Mouse (Mus musculus) forebrain, embryonic 14.5 days (tissue): ENCODE measurements around the gene Zfp612. TPM values are rescaled to one million over a fixed set of nuclear protein-coding genes. Genes with fewer than 3 reads are reported as not detected.
"Not testable (repeated sequence)": the region's sequence is repeated elsewhere in the genome, so short reads cannot be mapped to it uniquely, and the experiment has no call there.

Experiments
- ATAC-seq: fragments of 200-750 bp; cut with Nextera tagmentation; 2 replicates; pipeline ENCODE4 v1.8.0; 2017; ENCODE audit warnings: mild to moderate bottlenecking, moderate library complexity
- DNase-seq: peaks from one replicate; pipeline ENCODE4 v3.0.0-alpha.2; 2015; ENCODE audit warnings: low spot score
- H3K27ac ChIP-seq: fragments of 300-500 bp; sonication (generic); 2 replicates; pipeline ENCODE4 v1.5.1; 2014; ENCODE audit warnings: low read depth, mild to moderate bottlenecking, control low read depth, low read length, moderate library complexity
- H3K27me3 ChIP-seq: fragments of 300-500 bp; sonication (generic); replicated peaks from 2 replicates; pipeline ENCODE4 v1.6.1; 2014; ENCODE audit warnings: low read length, control low read depth, mixed read lengths; ENCODE audit not compliant: control insufficient read depth, insufficient read depth
- H3K36me3 ChIP-seq: fragments of 300-500 bp; sonication (generic); 2 replicates; pipeline ENCODE4 v1.6.1; 2014; ENCODE audit warnings: low read length, control low read depth; ENCODE audit not compliant: control insufficient read depth, insufficient read depth
- H3K4me1 ChIP-seq: fragments of 300-500 bp; sonication (generic); 2 replicates; pipeline ENCODE4 v1.6.1; 2014; ENCODE audit warnings: antibody characterized with exemption, low read length, control low read depth; ENCODE audit not compliant: control insufficient read depth, insufficient read depth
- H3K4me2 ChIP-seq: fragments of 300-500 bp; sonication (generic); 2 replicates; pipeline ENCODE4 v1.6.1; 2014; ENCODE audit warnings: mild to moderate bottlenecking, control low read depth, low read length
- H3K4me3 ChIP-seq: fragments of 300-500 bp; sonication (generic); 2 replicates; pipeline ENCODE4 v1.5.1; 2014; ENCODE audit warnings: low read depth, low read length, control low read depth
- H3K9ac ChIP-seq: fragments of 300-500 bp; sonication (generic); 2 replicates; pipeline ENCODE4 v1.6.1; 2014; ENCODE audit warnings: mild to moderate bottlenecking, low read length, control low read depth, moderate library complexity
- H3K9me3 ChIP-seq: fragments of 300-500 bp; sonication (generic); replicated peaks from 2 replicates; pipeline ENCODE4 v1.6.1; 2016; ENCODE audit warnings: low read length, control low read depth, mixed read lengths; ENCODE audit not compliant: control insufficient read depth
- WGBS: fragments of 180-500 bp; shearing (Covaris S2); extraction: QIAGEN DNeasy Blood & Tissue Kit; methylation state at CpG from one replicate; pipeline ENCODE4 v1.1.7; 2014; 5-methylcytosine and 5-hydroxymethylcytosine counted together
- polyA plus RNA-seq: library from polyadenylated mRNA; unstranded; fragments of >200 nt; fragmentation: Nextera tagmentation; extraction: Ambion mirVana; gene quantifications from 2 replicates; pipeline ENCODE4 v1.2.1, GENCODE M21; 2014

The Zfp612 gene
- 16.4 and 17.4 TPM in 2 replicates for polyA plus RNA-seq

- Histone ChIP-seq H3K9ac (peak within 1 kb of the TSS; percentile 73), H3K36me3 (peaks cover 19% of the 10 kb centered on the region; the same call in 1 of the 2 replicates), H3K9me3 (no peaks in the 10 kb centered on the region), H3K27ac (no peak within 1 kb of the TSS), H3K4me3 (peak within 1 kb of the TSS; percentile 65), H3K4me2 (peak within 1 kb of the TSS; percentile 79), H3K27me3 (no peaks in the 10 kb centered on the region), H3K4me1 (peaks cover 2% of the 10 kb centered on the region; the same call in 1 of the 2 replicates)
- WGBS: 5% methylated on average over 54 of the region's 54 CpGs
- ATAC-seq: peak; percentile 98
- DNase-seq: peak; percentile 75
Observed at GRCm38 (mm10) chr8:110079282-110080221, at the start of gene Zfp612. Gene Zfp612, plus strand, starts transcription at chr8:110079746.

DNA sequence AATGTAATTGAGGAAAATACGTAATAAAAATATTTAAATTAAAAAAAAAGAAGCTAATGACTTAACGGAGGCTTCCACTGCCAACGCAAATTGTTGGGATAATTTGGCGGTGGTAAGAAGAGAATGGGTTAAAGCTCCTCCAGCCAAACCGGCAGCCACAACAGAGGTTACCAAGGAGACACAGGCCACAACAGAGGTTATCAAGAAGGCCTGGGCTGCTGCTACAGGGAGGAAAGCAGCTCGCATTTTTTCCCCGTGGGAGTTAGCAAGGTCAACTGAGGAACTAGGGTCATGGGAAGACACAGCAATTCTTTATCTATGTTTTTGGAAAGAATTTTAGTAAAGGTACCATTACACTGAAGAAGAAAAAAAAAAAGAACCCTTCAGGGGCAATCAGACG, 45.8 kb upstream of the Zfp612 start:
- H3K27me3 ChIP-seq, DNase-seq: not testable (repeated sequence)

GRCm38 (mm10) chr8:110034331-110034730, 45.2 kb upstream of the Zfp612 start:
- DNase-seq: no peak
- no peaks in the 10 kb centered on the region for H3K27me3 ChIP-seq
- no peaks in the 10 kb centered on the region for H3K4me1 ChIP-seq
- WGBS: 48% methylated on average over 4 of the region's 4 CpGs
- no peak overlapping the region for H3K9ac ChIP-seq
- no peak for ATAC-seq
- no peak overlapping the region for H3K4me3 ChIP-seq
- no peak overlapping the region for H3K4me2 ChIP-seq
- no peak overlapping the region for H3K27ac ChIP-seq
- no peaks in the 10 kb centered on the region for H3K9me3 ChIP-seq
- H3K36me3 ChIP-seq: no peaks in the 10 kb centered on the region

More for the DNA sequence above, 45.8 kb upstream of the Zfp612 start:
- H3K4me1 ChIP-seq, H3K4me2 ChIP-seq, H3K27ac ChIP-seq, H3K36me3 ChIP-seq, ATAC-seq, H3K9ac ChIP-seq, H3K9me3 ChIP-seq, H3K4me3 ChIP-seq: not testable (repeated sequence)
- WGBS: 24% methylated on average over 8 of the region's 8 CpGs

GRCm38 (mm10) chr8:110036156-110036555, 43.4 kb upstream of the Zfp612 start:
- Histone ChIP-seq H3K4me2 (no peak overlapping the region), H3K36me3 (no peaks in the 10 kb centered on the region), H3K4me3 (no peak overlapping the region), H3K9ac (no peak overlapping the region), H3K9me3 (no peaks in the 10 kb centered on the region), H3K27ac (no peak overlapping the region), H3K27me3 (no peaks in the 10 kb centered on the region), H3K4me1 (no peaks in the 10 kb centered on the region)
- WGBS: 44% methylated on average over 2 of the region's 2 CpGs
- no peak for ATAC-seq
- peak; percentile 12 for DNase-seq

DNA sequence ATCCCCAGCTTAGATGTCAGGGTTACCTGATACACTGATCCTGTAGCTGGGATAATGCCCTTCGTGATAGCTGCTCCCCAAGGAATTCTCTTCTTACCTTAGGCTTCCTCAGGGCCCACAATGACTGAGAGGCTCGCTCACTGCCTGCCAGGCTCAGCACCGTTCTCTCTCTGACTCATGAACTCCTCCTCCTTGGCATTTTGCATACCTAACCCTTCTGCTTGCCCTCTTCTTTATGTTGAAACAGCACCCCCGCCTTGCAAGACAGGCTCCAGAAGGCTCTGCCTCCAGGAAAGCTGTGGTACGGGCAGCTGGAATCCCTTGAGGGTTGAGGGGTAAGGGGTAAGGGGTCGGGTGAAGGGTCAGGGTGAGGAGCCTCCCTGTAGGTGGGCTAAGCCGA, 40.3 kb upstream of the Zfp612 start:
- no peak for ATAC-seq
- Histone ChIP-seq H3K27ac (no peak overlapping the region), H3K9me3 (no peaks in the 10 kb centered on the region), H3K4me2 (no peak overlapping the region), H3K9ac (no peak overlapping the region), H3K27me3 (no peaks in the 10 kb centered on the region), H3K4me3 (no peak overlapping the region), H3K36me3 (no peaks in the 10 kb centered on the region), H3K4me1 (no peaks in the 10 kb centered on the region)
- 52% methylated on average over 7 of the region's 7 CpGs for WGBS
- no peak for DNase-seq

GRCm38 (mm10) chr8:110039659-110040058, 39.9 kb upstream of the Zfp612 start, which contains the start of gene Chst4:
Gene Chst4, minus strand, starts transcription at chr8:110039740.
- H3K27me3 ChIP-seq: no peaks in the 10 kb centered on the region
- ATAC-seq: no peak
- no peak for DNase-seq
- no peak within 1 kb of the TSS for H3K27ac ChIP-seq
- no peaks in the 10 kb centered on the region for H3K9me3 ChIP-seq
- no peak within 1 kb of the TSS for H3K4me3 ChIP-seq
- H3K36me3 ChIP-seq: no peaks in the 10 kb centered on the region
- no peak within 1 kb of the TSS for H3K4me2 ChIP-seq
- H3K9ac ChIP-seq: no peak within 1 kb of the TSS
- 83% methylated on average over 5 of the region's 5 CpGs for WGBS
- no peaks in the 10 kb centered on the region for H3K4me1 ChIP-seq

- no peaks in the 10 kb centered on the region for H3K9me3 ChIP-seq
- no peak overlapping the region for H3K4me3 ChIP-seq
- H3K36me3 ChIP-seq: no peaks in the 10 kb centered on the region
- no peak overlapping the region for H3K4me2 ChIP-seq
- no peak for DNase-seq
- H3K4me1 ChIP-seq: no peaks in the 10 kb centered on the region
- no peak overlapping the region for H3K27ac ChIP-seq
- no peak for ATAC-seq
- 86% methylated on average over 4 of the region's 4 CpGs for WGBS
- no peaks in the 10 kb centered on the region for H3K27me3 ChIP-seq
- H3K9ac ChIP-seq: no peak overlapping the region
Observed at GRCm38 (mm10) chr8:110040509-110040908, 39.0 kb upstream of the Zfp612 start.

DNA sequence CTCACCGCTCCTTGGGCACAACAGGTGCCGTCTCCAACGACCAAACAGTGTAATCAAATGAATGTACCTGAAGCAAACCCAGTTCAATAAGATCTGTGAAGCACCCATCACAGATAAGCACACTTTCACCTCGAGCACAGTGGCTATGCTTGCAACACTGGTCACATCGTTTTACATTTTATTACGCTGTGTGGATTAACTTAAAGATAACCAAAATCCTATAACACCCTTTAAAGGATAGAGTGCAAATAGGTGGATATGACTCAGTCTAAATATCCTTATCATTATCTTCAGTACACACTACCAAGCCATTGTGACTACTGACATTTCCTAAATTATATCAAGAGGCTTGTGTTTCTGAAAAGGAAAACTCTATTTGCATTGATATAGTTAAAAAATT, 28.3 kb upstream of the Zfp612 start:
- Histone ChIP-seq H3K9me3 (no peaks in the 10 kb centered on the region), H3K36me3 (no peaks in the 10 kb centered on the region), H3K4me3 (no peak overlapping the region), H3K27ac (no peak overlapping the region), H3K4me1 (no peaks in the 10 kb centered on the region), H3K4me2 (no peak overlapping the region), H3K9ac (no peak overlapping the region), H3K27me3 (no peaks in the 10 kb centered on the region)
- no peak for DNase-seq
- 82% methylated on average over 6 of the region's 6 CpGs for WGBS
- no peak for ATAC-seq

GRCm38 (mm10) chr8:110058207-110058606, 21.3 kb upstream of the Zfp612 start:
- no peaks in the 10 kb centered on the region for H3K4me1 ChIP-seq
- H3K4me2 ChIP-seq: no peak overlapping the region
- DNase-seq: no peak
- H3K9me3 ChIP-seq: no peaks in the 10 kb centered on the region
- H3K27me3 ChIP-seq: no peaks in the 10 kb centered on the region
- no peak overlapping the region for H3K9ac ChIP-seq
- no peak overlapping the region for H3K4me3 ChIP-seq
- H3K27ac ChIP-seq: no peak overlapping the region
- WGBS: 89% methylated on average over 8 of the region's 8 CpGs
- no peaks in the 10 kb centered on the region for H3K36me3 ChIP-seq
- ATAC-seq: no peak
